Mouse (Mus musculus): Measurements from ENCODE around the gene Tmem102.

- TF ChIP-seq CTCF (IDR thresholded peaks at IDR 0.05; ENCODE audit: low read depth): no peak
- peak; percentile 80 for TF ChIP-seq EP300 (IDR thresholded peaks at IDR 0.05; ENCODE audit: low read depth)
Measured at GRCm38 (mm10) chr11:69758478-69758970, 46.9 kb downstream of the Tmem102 start, which contains the start of gene Polr2a.
